9 mouse cellular contexts compared by ENCODE assay signal in the genomic region with DNA sequence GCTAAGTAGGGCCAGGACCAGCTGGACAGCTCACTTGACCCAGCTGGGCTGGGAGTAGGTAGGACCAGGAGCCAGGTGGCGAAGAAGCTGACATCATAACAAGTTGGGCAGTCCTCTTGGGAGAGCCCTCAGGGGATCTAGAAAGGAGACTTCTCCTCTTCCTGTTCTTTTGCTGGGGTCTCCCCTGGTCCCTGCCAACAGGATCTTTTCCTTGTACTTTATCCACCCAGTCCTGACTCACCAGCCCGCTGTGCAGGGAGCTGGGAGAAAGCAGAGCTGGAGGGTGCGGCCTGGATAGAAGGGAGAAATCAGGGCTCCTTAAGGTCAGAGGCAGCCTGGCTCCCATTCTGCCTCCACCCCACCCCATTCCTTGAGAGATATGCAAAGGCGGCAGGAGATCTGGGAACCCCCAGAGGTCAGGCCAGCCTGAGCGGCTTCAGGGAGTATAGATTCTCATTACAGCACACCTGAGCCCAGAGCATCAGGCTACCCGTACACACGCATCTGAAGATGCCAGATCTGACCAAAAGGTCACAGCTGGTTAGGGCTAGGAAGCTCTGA. TPM values are rescaled to one million over a fixed set of nuclear protein-coding genes. Genes with fewer than 3 reads are reported as not detected.
DNase-seq lines count a peak whose midpoint lies in the region; ATAC-seq and TF ChIP-seq lines count a peak whose summit lies in the region.
"Had no signal": no experiment of that assay in that cellular context is flagged by ENCODE, and none has a peak within 500 bp of the region (broad histone marks: within the 10 kb centered on the region; RNA-seq: fewer than 3 reads in every experiment).

No protein-coding gene starts in this region.

- peaks cover 47% of the 10 kb centered on the region for H3K79me3 ChIP-seq in C2C12 (ENCODE audit: low read depth)

- no peak for ATAC-seq in heart, embryonic 11.5 days (replicated peaks; ENCODE audit: insufficient number of reproducible peaks, low FRiP score, low TSS enrichment)
- ATAC-seq in liver, embryonic 11.5 days (replicated peaks; ENCODE audit: low FRiP score): no peak

- peak overlapping the region; percentile 16 for H3ac ChIP-seq in C2C12 (ENCODE audit: control insufficient read depth, insufficient read length, low read depth)

- no peak overlapping the region for H3K4me3 ChIP-seq in heart, embryonic 11.5 days (ENCODE audit: low read depth, low read length)
- H3K4me3 ChIP-seq in C2C12 (ENCODE audit: insufficient read depth, poor library complexity, severe bottlenecking): peak overlapping the region; percentile 72
- H3K4me3 ChIP-seq in liver, embryonic 11.5 days (ENCODE audit: low read depth, low read length): no peak overlapping the region

- peaks cover 61% of the 10 kb centered on the region for H3K79me2 ChIP-seq in C2C12 (ENCODE audit: control insufficient read depth, insufficient read depth)

- no peak overlapping the region for H3K9ac ChIP-seq in heart, embryonic 11.5 days (ENCODE audit: low read depth, low read length)
- 0 out of 2 replicates have a peak overlapping the region, but pooled peaks have one; percentile 2 for H3K9ac ChIP-seq in liver, embryonic 11.5 days (ENCODE audit: low read depth, low read length)

- H3K27me3 ChIP-seq in heart, embryonic 11.5 days (ENCODE audit: control insufficient read depth, insufficient read depth, low read length): no peaks in the 10 kb centered on the region
- no peaks in the 10 kb centered on the region for H3K27me3 ChIP-seq in C2C12 (ENCODE audit: control insufficient read depth, insufficient read depth, insufficient read length)
- H3K27me3 ChIP-seq in liver, embryonic 11.5 days (replicated peaks; ENCODE audit: control insufficient read depth, insufficient read depth, low read length): no peaks in the 10 kb centered on the region

- H3K9me3 ChIP-seq in heart, embryonic 11.5 days (replicated peaks; ENCODE audit: control insufficient read depth, low read length): no peaks in the 10 kb centered on the region
- no peaks in the 10 kb centered on the region for H3K9me3 ChIP-seq in liver, embryonic 11.5 days (ENCODE audit: control insufficient read depth, low read length)

- 80% methylated on average over 7 of the region's 7 CpGs for WGBS in heart, embryonic 11.5 days (ENCODE audit: insufficient replicate concordance)
- WGBS in liver, embryonic 11.5 days: 81% methylated on average over 7 of the region's 7 CpGs

- no peaks in the 10 kb centered on the region for H3K36me3 ChIP-seq in heart, embryonic 11.5 days (ENCODE audit: control insufficient read depth, insufficient read depth, low read length)
- peaks cover 32% of the 10 kb centered on the region for H3K36me3 ChIP-seq in C2C12 (ENCODE audit: control insufficient read depth, insufficient read depth)
- H3K36me3 ChIP-seq in liver, embryonic 11.5 days (ENCODE audit: control insufficient read depth, insufficient read depth, low read length): peaks cover 4% of the 10 kb centered on the region; the same call in 1 of the 2 replicates

- intact Hi-C loops in heart, postnatal 36 days (cut with DNase I): no loop called here

- H3K4me2 ChIP-seq in heart, embryonic 11.5 days: no peak overlapping the region
- peak overlapping the region; percentile 8; the same call in 1 of the 2 replicates for H3K4me2 ChIP-seq in liver, embryonic 11.5 days

- peak overlapping the region; percentile 22; the same call in 1 of the 2 replicates for H3K27ac ChIP-seq in heart, embryonic 11.5 days (ENCODE audit: low read depth, low read length)
- peak overlapping the region; percentile 62; the same call in 1 of the 2 replicates for H3K27ac ChIP-seq in liver, embryonic 11.5 days (ENCODE audit: low read depth, low read length)

- no peak for TF ChIP-seq CTCF in C2C12 (IDR thresholded peaks at IDR 0.05; ENCODE audit: control insufficient read depth, insufficient read depth, insufficient read length)

- H3K4me1 ChIP-seq in heart, embryonic 11.5 days (ENCODE audit: control insufficient read depth, insufficient read depth, low read length): peaks cover 40% of the 10 kb centered on the region
- H3K4me1 ChIP-seq in liver, embryonic 11.5 days (replicated peaks; ENCODE audit: control insufficient read depth, insufficient read depth, low read length): peaks cover 47% of the 10 kb centered on the region

- DNase-seq in heart, postnatal 36 days: no peak
- DNase-seq in adipocyte (ENCODE audit: low spot score): peak; percentile 18
- no peak for DNase-seq in liver, embryonic 11.5 days (ENCODE audit: low spot score)
- DNase-seq in neural tube, embryonic 10.5 days (ENCODE audit: extremely low spot score, low spot score): no peak
- no peak for DNase-seq in cerebellum, adult 9-10 months
- no peak for DNase-seq in kidney, postnatal 14 days
- DNase-seq: gastrocnemius, postnatal 36 days had no signal

TF ChIP-seq in C2C12, 6 proteins besides CTCF, POLR2A, EP300 and RAD21:
- no peak for TF ChIP-seq MYOD1 (IDR thresholded peaks at IDR 0.05; ENCODE audit: control insufficient read depth, insufficient read length, low read depth)
- TF ChIP-seq FOSL1 (IDR thresholded peaks at IDR 0.05; ENCODE audit: insufficient read depth, low read length, poor library complexity, severe bottlenecking): no peak
- TF ChIP-seq CEBPB (IDR thresholded peaks at IDR 0.05; ENCODE audit: low read depth): no peak
- no peak for TF ChIP-seq MYOG (IDR thresholded peaks at IDR 0.05; ENCODE audit: control insufficient read depth, extremely low read depth, insufficient read length)
- no peak for TF ChIP-seq MAX (IDR thresholded peaks at IDR 0.05)
- no peak for TF ChIP-seq USF1 (IDR thresholded peaks at IDR 0.05; ENCODE audit: low read depth)

RNA-seq across cellular contexts. Expression of a gene that starts 2.2 kb away (rescaled TPM):
- 1.1 TPM in 2 replicates for polyA plus RNA-seq in heart, embryonic 11.5 days (2014; fragmentation: Nextera tagmentation; extraction: Ambion mirVana)
- total RNA-seq in heart, postnatal 36 days (2021): 1 to 10 TPM; 3.3 to 4.5 TPM
- polyA plus RNA-seq in C2C12 (2012; fragmentation: generic; extraction: Trizol): 6.7 TPM
- 1.0 and 1.3 TPM in 2 replicates for polyA plus RNA-seq in liver, embryonic 11.5 days (2014; fragmentation: Nextera tagmentation; extraction: Ambion mirVana)

RNA-seq across cellular contexts. Expression of a gene that starts 40.5 kb away (rescaled TPM):
- polyA plus RNA-seq in heart, embryonic 11.5 days (2014; fragmentation: Nextera tagmentation; extraction: Ambion mirVana): 53.4 and 55.4 TPM in 2 replicates
- 10 to 100 TPM; 19.9 to 21.3 TPM for total RNA-seq in heart, postnatal 36 days (2021)
- polyA plus RNA-seq in C2C12 (2012; fragmentation: generic; extraction: Trizol): 31.3 TPM
- 53.6 and 54.2 TPM in 2 replicates for polyA plus RNA-seq in liver, embryonic 11.5 days (2014; fragmentation: Nextera tagmentation; extraction: Ambion mirVana)

RNA-seq across cellular contexts. Expression of a gene that starts 59.0 kb away (rescaled TPM):
- 20.6 and 20.8 TPM in 2 replicates for polyA plus RNA-seq in heart, embryonic 11.5 days (2014; fragmentation: Nextera tagmentation; extraction: Ambion mirVana)
- 1 to 10 TPM; 6.5 to 9.2 TPM for total RNA-seq in heart, postnatal 36 days (2021)
- polyA plus RNA-seq in C2C12 (2012; fragmentation: generic; extraction: Trizol): 19.1 TPM
- 26.7 and 31.3 TPM in 2 replicates for polyA plus RNA-seq in liver, embryonic 11.5 days (2014; fragmentation: Nextera tagmentation; extraction: Ambion mirVana)

RNA-seq across cellular contexts. Expression of a gene that starts 59.9 kb away (rescaled TPM):
- polyA plus RNA-seq in heart, embryonic 11.5 days (2014; fragmentation: Nextera tagmentation; extraction: Ambion mirVana): 0.14 and 0.20 TPM in 2 replicates
- not detected for total RNA-seq in heart, postnatal 36 days (2021)
- 0.04 TPM for polyA plus RNA-seq in C2C12 (2012; fragmentation: generic; extraction: Trizol)
- 0.07 and 0.19 TPM in 2 replicates for polyA plus RNA-seq in liver, embryonic 11.5 days (2014; fragmentation: Nextera tagmentation; extraction: Ambion mirVana)
- total RNA-seq: gastrocnemius, postnatal 36 days had no signal
